Mouse (Mus musculus): ENCODE measurements around the gene Mrps34. TPM values are rescaled to one million over a fixed set of nuclear protein-coding genes. Genes with fewer than 3 reads are reported as not detected.
"Not testable (repeated sequence)": the region's sequence is repeated elsewhere in the genome, so short reads cannot be mapped to it uniquely, and the experiment has no call there.

Gene Mrps34
- polyA plus RNA-seq, 1 experiment from 2014 or later, result 102 TPM

GRCm38 (mm10) chr17:24932431-24932830, 37.5 kb downstream of the Mrps34 start:
- 99% methylated on average over 4 of the region's 4 CpGs for WGBS
- no peak overlapping the region for H3K4me3 ChIP-seq
- H3K4me1 ChIP-seq (replicated peaks), result peaks cover 30% of the 10 kb centered on the region
- peaks cover 46% of the 10 kb centered on the region for H3K36me3 ChIP-seq
- H3K9me3 ChIP-seq, result no peaks in the 10 kb centered on the region
- no peak overlapping the region for H3K27ac ChIP-seq
- DNase-seq (ENCODE audit: low spot score), result no peak
- no peaks in the 10 kb centered on the region for H3K27me3 ChIP-seq (ENCODE audit: insufficient read depth, poor library complexity, severe bottlenecking)

GRCm38 (mm10) chr17:24933163-24933562, 38.2 kb downstream of the Mrps34 start:
- Histone ChIP-seq H3K4me1 (replicated peaks) (peaks cover 30% of the 10 kb centered on the region), H3K36me3 (peaks cover 40% of the 10 kb centered on the region), H3K4me3 (no peak overlapping the region), H3K9me3 (no peaks in the 10 kb centered on the region), H3K27ac (no peak overlapping the region), H3K27me3 (ENCODE audit: insufficient read depth, poor library complexity, severe bottlenecking) (no peaks in the 10 kb centered on the region)
- 85% methylated on average over 4 of the region's 4 CpGs for WGBS
- DNase-seq (ENCODE audit: low spot score), result no peak

GRCm38 (mm10) chr17:24934926-24935325, 40.0 kb downstream of the Mrps34 start:
- WGBS, result 89% methylated on average over 4 of the region's 4 CpGs
- no peak for DNase-seq (ENCODE audit: low spot score)
- H3K4me3 ChIP-seq, result peak overlapping the region; percentile 99
- H3K9me3 ChIP-seq, result no peaks in the 10 kb centered on the region
- no peaks in the 10 kb centered on the region for H3K27me3 ChIP-seq (ENCODE audit: insufficient read depth, poor library complexity, severe bottlenecking)
- H3K36me3 ChIP-seq, result peaks cover 31% of the 10 kb centered on the region
- H3K4me1 ChIP-seq (replicated peaks), result peaks cover 30% of the 10 kb centered on the region
- no peak overlapping the region for H3K27ac ChIP-seq

- Histone ChIP-seq H3K9me3 (no peaks in the 10 kb centered on the region), H3K4me1 (replicated peaks) (peaks cover 30% of the 10 kb centered on the region), H3K27me3 (ENCODE audit: insufficient read depth, poor library complexity, severe bottlenecking) (no peaks in the 10 kb centered on the region), H3K36me3 (peaks cover 31% of the 10 kb centered on the region), H3K27ac (no peak overlapping the region; the same call in 1 of the 2 replicates), H3K4me3 (peak overlapping the region; percentile 99)
- no peak for DNase-seq (ENCODE audit: low spot score)
Measured at GRCm38 (mm10) chr17:24935666-24936065, 40.8 kb downstream of the Mrps34 start.

- Histone ChIP-seq H3K27ac (peak within 1 kb of the TSS; percentile 92), H3K4me3 (peak within 1 kb of the TSS; percentile 99), H3K27me3 (ENCODE audit: insufficient read depth, poor library complexity, severe bottlenecking) (no peaks in the 10 kb centered on the region), H3K4me1 (replicated peaks) (peaks cover 30% of the 10 kb centered on the region), H3K9me3 (no peaks in the 10 kb centered on the region), H3K36me3 (peaks cover 30% of the 10 kb centered on the region)
- DNase-seq (ENCODE audit: low spot score), result peak; percentile 95
- under 1% methylated on average over 78 of the region's 78 CpGs for WGBS
Measured at GRCm38 (mm10) chr17:24936259-24937237, 41.6 kb downstream of the Mrps34 start, which contains the start of gene Mapk8ip3. Gene Mapk8ip3, minus strand, starts transcription at chr17:24936977.

- Histone ChIP-seq H3K36me3 (peaks cover 25% of the 10 kb centered on the region), H3K27me3 (ENCODE audit: insufficient read depth, poor library complexity, severe bottlenecking) (no peaks in the 10 kb centered on the region), H3K27ac (peak overlapping the region; percentile 92), H3K4me1 (replicated peaks) (peaks cover 30% of the 10 kb centered on the region), H3K9me3 (no peaks in the 10 kb centered on the region), H3K4me3 (peak overlapping the region; percentile 99)
- no peak for DNase-seq (ENCODE audit: low spot score)
- WGBS, result 48% methylated on average over 6 of the region's 6 CpGs
Measured at GRCm38 (mm10) chr17:24937266-24937665, 42.4 kb downstream of the Mrps34 start.

GRCm38 (mm10) chr17:24942453-24942852, 47.5 kb downstream of the Mrps34 start:
- not testable (repeated sequence) for H3K4me3 ChIP-seq; H3K4me1 ChIP-seq (replicated peaks); H3K27me3 ChIP-seq (ENCODE audit: insufficient read depth, poor library complexity, severe bottlenecking); H3K9me3 ChIP-seq; H3K27ac ChIP-seq; DNase-seq (ENCODE audit: low spot score)
- peaks cover 57% of the 10 kb centered on the region for H3K36me3 ChIP-seq
- WGBS, result 38% methylated on average over 2 of the region's 2 CpGs

- H3K27ac ChIP-seq, result no peak overlapping the region
- no peaks in the 10 kb centered on the region for H3K9me3 ChIP-seq
- peaks cover 63% of the 10 kb centered on the region for H3K36me3 ChIP-seq
- no peak for DNase-seq (ENCODE audit: low spot score)
- 91% methylated on average over 7 of the region's 7 CpGs for WGBS
- no peaks in the 10 kb centered on the region for H3K27me3 ChIP-seq (ENCODE audit: insufficient read depth, poor library complexity, severe bottlenecking)
- no peaks in the 10 kb centered on the region for H3K4me1 ChIP-seq (replicated peaks)
- H3K4me3 ChIP-seq, result no peak overlapping the region
Measured at GRCm38 (mm10) chr17:24943036-24943435, 48.1 kb downstream of the Mrps34 start.

- H3K9me3 ChIP-seq; H3K27me3 ChIP-seq (ENCODE audit: insufficient read depth, poor library complexity, severe bottlenecking); H3K4me1 ChIP-seq (replicated peaks); DNase-seq (ENCODE audit: low spot score); H3K27ac ChIP-seq; H3K4me3 ChIP-seq: not testable (repeated sequence)
- peaks cover 69% of the 10 kb centered on the region for H3K36me3 ChIP-seq
- WGBS, result 96% methylated on average over 1 of the region's 1 CpGs
Measured at GRCm38 (mm10) chr17:24943589-24943988, 48.7 kb downstream of the Mrps34 start.

Other genes with a start within 250 kb of the Mrps34 start
- gene Slc9a3r2, start 244.8 kb upstream of the Mrps34 start, polyA plus RNA-seq (2016; fragmentation: Nextera tagmentation; extraction: Ambion mirVana), result 34.2 and 39.2 TPM in 2 replicates
- not detected in 2 replicates for gene Npw, start 236.7 kb upstream of the Mrps34 start, polyA plus RNA-seq (2016; fragmentation: Nextera tagmentation; extraction: Ambion mirVana)
- gene Zfp598, start 225.4 kb upstream of the Mrps34 start, polyA plus RNA-seq (2016; fragmentation: Nextera tagmentation; extraction: Ambion mirVana), result 26.2 and 28.6 TPM in 2 replicates
- 9.2 and 15.1 TPM in 2 replicates for gene Syngr3, start 205.2 kb upstream of the Mrps34 start, polyA plus RNA-seq (2016; fragmentation: Nextera tagmentation; extraction: Ambion mirVana)
- 49.7 and 50.9 TPM in 2 replicates for gene Gfer, start 199.0 kb upstream of the Mrps34 start, polyA plus RNA-seq (2016; fragmentation: Nextera tagmentation; extraction: Ambion mirVana)
- gene Noxo1, start 198.9 kb upstream of the Mrps34 start, polyA plus RNA-seq (2016; fragmentation: Nextera tagmentation; extraction: Ambion mirVana), result 1.5 and 1.8 TPM in 2 replicates
- 133 and 140 TPM in 2 replicates for gene Tbl3, start 187.5 kb upstream of the Mrps34 start, polyA plus RNA-seq (2016; fragmentation: Nextera tagmentation; extraction: Ambion mirVana)
- gene Rnf151, start 177.1 kb upstream of the Mrps34 start, polyA plus RNA-seq (2016; fragmentation: Nextera tagmentation; extraction: Ambion mirVana), result 0.22 TPM in 2 replicates
- gene Rps2, start 177.0 kb upstream of the Mrps34 start, polyA plus RNA-seq (2016; fragmentation: Nextera tagmentation; extraction: Ambion mirVana), result 1,403 and 1,781 TPM in 2 replicates
- 212 and 240 TPM in 2 replicates for gene Ndufb10, start 170.6 kb upstream of the Mrps34 start, polyA plus RNA-seq (2016; fragmentation: Nextera tagmentation; extraction: Ambion mirVana)
- gene Rpl3l, start 167.3 kb upstream of the Mrps34 start, polyA plus RNA-seq (2016; fragmentation: Nextera tagmentation; extraction: Ambion mirVana), result not detected in 2 replicates
- gene Msrb1, start 158.5 kb upstream of the Mrps34 start, polyA plus RNA-seq (2016; fragmentation: Nextera tagmentation; extraction: Ambion mirVana), result 21.4 and 23.4 TPM in 2 replicates
- gene Hs3st6, start 142.1 kb upstream of the Mrps34 start, polyA plus RNA-seq (2016; fragmentation: Nextera tagmentation; extraction: Ambion mirVana), result 1.5 and 2.0 TPM in 2 replicates
- 0.10 TPM in 1 of 2 replicates, not detected in the other for gene Meiob, start 90.8 kb upstream of the Mrps34 start, polyA plus RNA-seq (2016; fragmentation: Nextera tagmentation; extraction: Ambion mirVana)
- gene Hagh, start 55.0 kb upstream of the Mrps34 start, polyA plus RNA-seq (2016; fragmentation: Nextera tagmentation; extraction: Ambion mirVana), result 30.7 and 34.3 TPM in 2 replicates
- 18.4 and 20.7 TPM in 2 replicates for gene Fahd1, start 44.8 kb upstream of the Mrps34 start, polyA plus RNA-seq (2016; fragmentation: Nextera tagmentation; extraction: Ambion mirVana)
- 0.58 and 0.65 TPM in 2 replicates for gene Igfals, start 29.1 kb upstream of the Mrps34 start, polyA plus RNA-seq (2016; fragmentation: Nextera tagmentation; extraction: Ambion mirVana)
- gene Nubp2, start 8.8 kb upstream of the Mrps34 start, polyA plus RNA-seq (2016; fragmentation: Nextera tagmentation; extraction: Ambion mirVana), result 90.0 and 95.5 TPM in 2 replicates
- 48.9 and 53.4 TPM in 2 replicates for gene Spsb3, start 8.5 kb upstream of the Mrps34 start, polyA plus RNA-seq (2016; fragmentation: Nextera tagmentation; extraction: Ambion mirVana)
- 30.8 and 36.3 TPM in 2 replicates for gene Eme2, start within 50 bp of the Mrps34 start, polyA plus RNA-seq (2016; fragmentation: Nextera tagmentation; extraction: Ambion mirVana)
- 44.7 and 46.5 TPM in 2 replicates for gene Nme3, start 1.4 kb downstream of the Mrps34 start, polyA plus RNA-seq (2016; fragmentation: Nextera tagmentation; extraction: Ambion mirVana)
- 51.4 and 61.7 TPM in 2 replicates for gene Mapk8ip3, start 41.9 kb downstream of the Mrps34 start, polyA plus RNA-seq (2016; fragmentation: Nextera tagmentation; extraction: Ambion mirVana)
- 358 and 426 TPM in 2 replicates for gene Jpt2, start 65.6 kb downstream of the Mrps34 start, polyA plus RNA-seq (2016; fragmentation: Nextera tagmentation; extraction: Ambion mirVana)
- 7.9 and 9.1 TPM in 2 replicates for gene Cramp1l, start 120.7 kb downstream of the Mrps34 start, polyA plus RNA-seq (2016; fragmentation: Nextera tagmentation; extraction: Ambion mirVana)
- 25.1 and 31.7 TPM in 2 replicates for gene Ift140, start 121.0 kb downstream of the Mrps34 start, polyA plus RNA-seq (2016; fragmentation: Nextera tagmentation; extraction: Ambion mirVana)
- gene Tmem204, start 188.5 kb downstream of the Mrps34 start, polyA plus RNA-seq (2016; fragmentation: Nextera tagmentation; extraction: Ambion mirVana), result 13.0 and 13.7 TPM in 2 replicates
- gene Telo2, start 220.9 kb downstream of the Mrps34 start, polyA plus RNA-seq (2016; fragmentation: Nextera tagmentation; extraction: Ambion mirVana), result 49.9 and 52.3 TPM in 2 replicates
- gene Ptx4, start 225.6 kb downstream of the Mrps34 start, polyA plus RNA-seq (2016; fragmentation: Nextera tagmentation; extraction: Ambion mirVana), result not detected in 2 replicates
- 23.5 and 24.7 TPM in 2 replicates for gene Clcn7, start 238.3 kb downstream of the Mrps34 start, polyA plus RNA-seq (2016; fragmentation: Nextera tagmentation; extraction: Ambion mirVana)

All from hindbrain, embryonic 10.5 days (tissue).